Mouse (Mus musculus): ENCODE measurements around the gene Ccnyl1. TPM values are rescaled to one million over a fixed set of nuclear protein-coding genes. Genes with fewer than 3 reads are reported as not detected.

Ccnyl1 gene
- polyA plus RNA-seq, 1 experiment from 2014 or later: 3.6 TPM

GRCm38 (mm10) chr1:64744616-64745015, 54.4 kb downstream of the Ccnyl1 start:
- Histone ChIP-seq H3K9ac (ENCODE audit: low read depth, low read length) (no peak overlapping the region), H3K9me3 (replicated peaks; ENCODE audit: control insufficient read depth, low read length, poor library complexity, severe bottlenecking) (no peaks in the 10 kb centered on the region), H3K27ac (ENCODE audit: low read length) (no peak overlapping the region), H3K4me3 (ENCODE audit: low read depth, low read length) (no peak overlapping the region), H3K27me3 (ENCODE audit: control insufficient read depth, insufficient read depth, low read depth, low read length) (no peaks in the 10 kb centered on the region; the same call in 1 of the 2 replicates), H3K36me3 (ENCODE audit: control insufficient read depth, insufficient read depth, low read length) (no peaks in the 10 kb centered on the region), H3K4me2 (ENCODE audit: low read length) (no peak overlapping the region), H3K4me1 (ENCODE audit: control insufficient read depth, insufficient read depth, low read length) (no peaks in the 10 kb centered on the region)
- no peak for ATAC-seq

GRCm38 (mm10) chr1:64753109-64753508, 62.9 kb downstream of the Ccnyl1 start:
- Histone ChIP-seq H3K36me3 (ENCODE audit: control insufficient read depth, insufficient read depth, low read length) (no peaks in the 10 kb centered on the region), H3K9me3 (replicated peaks; ENCODE audit: control insufficient read depth, low read length, poor library complexity, severe bottlenecking) (no peaks in the 10 kb centered on the region), H3K4me1 (ENCODE audit: control insufficient read depth, insufficient read depth, low read length) (no peaks in the 10 kb centered on the region), H3K4me2 (ENCODE audit: low read length) (no peak overlapping the region), H3K27me3 (ENCODE audit: control insufficient read depth, insufficient read depth, low read depth, low read length) (no peaks in the 10 kb centered on the region), H3K27ac (ENCODE audit: low read length) (no peak overlapping the region), H3K4me3 (ENCODE audit: low read depth, low read length) (no peak overlapping the region), H3K9ac (ENCODE audit: low read depth, low read length) (no peak overlapping the region)
- no peak for ATAC-seq
- WGBS: 88% methylated on average over 8 of the region's 8 CpGs

GRCm38 (mm10) chr1:64753668-64754067, 63.4 kb downstream of the Ccnyl1 start:
- no peak overlapping the region for H3K4me3 ChIP-seq (ENCODE audit: low read depth, low read length)
- H3K9ac ChIP-seq (ENCODE audit: low read depth, low read length): no peak overlapping the region
- no peak overlapping the region for H3K4me2 ChIP-seq (ENCODE audit: low read length)
- H3K27me3 ChIP-seq (ENCODE audit: control insufficient read depth, insufficient read depth, low read depth, low read length): no peaks in the 10 kb centered on the region
- H3K9me3 ChIP-seq (replicated peaks; ENCODE audit: control insufficient read depth, low read length, poor library complexity, severe bottlenecking): no peaks in the 10 kb centered on the region
- no peaks in the 10 kb centered on the region for H3K4me1 ChIP-seq (ENCODE audit: control insufficient read depth, insufficient read depth, low read length)
- ATAC-seq: no peak
- no peaks in the 10 kb centered on the region for H3K36me3 ChIP-seq (ENCODE audit: control insufficient read depth, insufficient read depth, low read length)
- WGBS: 71% methylated on average over 7 of the region's 7 CpGs
- no peak overlapping the region for H3K27ac ChIP-seq (ENCODE audit: low read length)

- no peak for ATAC-seq
- no peak overlapping the region for H3K4me2 ChIP-seq (ENCODE audit: low read length)
- WGBS: 92% methylated on average over 5 of the region's 5 CpGs
Observed at GRCm38 (mm10) chr1:64754658-64755057, 64.4 kb downstream of the Ccnyl1 start.

GRCm38 (mm10) chr1:64755971-64756639, 65.8 kb downstream of the Ccnyl1 start:
- H3K4me1 ChIP-seq (ENCODE audit: control insufficient read depth, insufficient read depth, low read length): no peaks in the 10 kb centered on the region
- H3K9ac ChIP-seq (ENCODE audit: low read depth, low read length): no peak overlapping the region
- no peak overlapping the region for H3K27ac ChIP-seq (ENCODE audit: low read length)
- WGBS: 58% methylated on average over 7 of the region's 7 CpGs
- H3K4me2 ChIP-seq (ENCODE audit: low read length): no peak overlapping the region
- H3K4me3 ChIP-seq (ENCODE audit: low read depth, low read length): no peak overlapping the region
- no peaks in the 10 kb centered on the region for H3K9me3 ChIP-seq (replicated peaks; ENCODE audit: control insufficient read depth, low read length, poor library complexity, severe bottlenecking)
- no peaks in the 10 kb centered on the region for H3K36me3 ChIP-seq (ENCODE audit: control insufficient read depth, insufficient read depth, low read length)
- no peak for ATAC-seq
- H3K27me3 ChIP-seq (ENCODE audit: control insufficient read depth, insufficient read depth, low read depth, low read length): no peaks in the 10 kb centered on the region

More at GRCm38 (mm10) chr1:64754658-64755057, 64.4 kb downstream of the Ccnyl1 start:
- H3K27me3 ChIP-seq (ENCODE audit: control insufficient read depth, insufficient read depth, low read depth, low read length): no peaks in the 10 kb centered on the region
- no peak overlapping the region for H3K9ac ChIP-seq (ENCODE audit: low read depth, low read length)
- H3K27ac ChIP-seq (ENCODE audit: low read length): no peak overlapping the region
- no peaks in the 10 kb centered on the region for H3K36me3 ChIP-seq (ENCODE audit: control insufficient read depth, insufficient read depth, low read length)
- H3K4me1 ChIP-seq (ENCODE audit: control insufficient read depth, insufficient read depth, low read length): no peaks in the 10 kb centered on the region
- H3K4me3 ChIP-seq (ENCODE audit: low read depth, low read length): no peak overlapping the region
- H3K9me3 ChIP-seq (replicated peaks; ENCODE audit: control insufficient read depth, low read length, poor library complexity, severe bottlenecking): no peaks in the 10 kb centered on the region

- Histone ChIP-seq H3K4me1 (ENCODE audit: control insufficient read depth, insufficient read depth, low read length) (no peaks in the 10 kb centered on the region), H3K4me2 (ENCODE audit: low read length) (no peak overlapping the region), H3K9ac (ENCODE audit: low read depth, low read length) (no peak overlapping the region), H3K9me3 (replicated peaks; ENCODE audit: control insufficient read depth, low read length, poor library complexity, severe bottlenecking) (no peaks in the 10 kb centered on the region), H3K4me3 (ENCODE audit: low read depth, low read length) (no peak overlapping the region), H3K27me3 (ENCODE audit: control insufficient read depth, insufficient read depth, low read depth, low read length) (no peaks in the 10 kb centered on the region), H3K36me3 (ENCODE audit: control insufficient read depth, insufficient read depth, low read length) (no peaks in the 10 kb centered on the region), H3K27ac (ENCODE audit: low read length) (no peak overlapping the region)
- ATAC-seq: no peak
- WGBS: 84% methylated on average over 10 of the region's 10 CpGs
Observed at GRCm38 (mm10) chr1:64756640-64757030, 66.4 kb downstream of the Ccnyl1 start.

GRCm38 (mm10) chr1:64757254-64757653, 67.0 kb downstream of the Ccnyl1 start:
- 35% methylated on average over 2 of the region's 2 CpGs for WGBS
- H3K27me3 ChIP-seq (ENCODE audit: control insufficient read depth, insufficient read depth, low read depth, low read length): no peaks in the 10 kb centered on the region
- H3K9me3 ChIP-seq (replicated peaks; ENCODE audit: control insufficient read depth, low read length, poor library complexity, severe bottlenecking): no peaks in the 10 kb centered on the region
- H3K36me3 ChIP-seq (ENCODE audit: control insufficient read depth, insufficient read depth, low read length): no peaks in the 10 kb centered on the region
- H3K4me1 ChIP-seq (ENCODE audit: control insufficient read depth, insufficient read depth, low read length): no peaks in the 10 kb centered on the region
- no peak for ATAC-seq
- no peak overlapping the region for H3K27ac ChIP-seq (ENCODE audit: low read length)
- H3K9ac ChIP-seq (ENCODE audit: low read depth, low read length): no peak overlapping the region
- H3K4me2 ChIP-seq (ENCODE audit: low read length): no peak overlapping the region
- no peak overlapping the region for H3K4me3 ChIP-seq (ENCODE audit: low read depth, low read length)

GRCm38 (mm10) chr1:64757766-64758165, 67.5 kb downstream of the Ccnyl1 start:
- Histone ChIP-seq H3K4me3 (ENCODE audit: low read depth, low read length) (no peak overlapping the region), H3K4me2 (ENCODE audit: low read length) (no peak overlapping the region), H3K36me3 (ENCODE audit: control insufficient read depth, insufficient read depth, low read length) (no peaks in the 10 kb centered on the region), H3K4me1 (ENCODE audit: control insufficient read depth, insufficient read depth, low read length) (no peaks in the 10 kb centered on the region), H3K27ac (ENCODE audit: low read length) (no peak overlapping the region), H3K9me3 (replicated peaks; ENCODE audit: control insufficient read depth, low read length, poor library complexity, severe bottlenecking) (no peaks in the 10 kb centered on the region), H3K27me3 (ENCODE audit: control insufficient read depth, insufficient read depth, low read depth, low read length) (no peaks in the 10 kb centered on the region), H3K9ac (ENCODE audit: low read depth, low read length) (no peak overlapping the region)
- WGBS: 93% methylated on average over 5 of the region's 5 CpGs
- no peak for ATAC-seq

GRCm38 (mm10) chr1:64761646-64762045, 71.4 kb downstream of the Ccnyl1 start:
- 85% methylated on average over 4 of the region's 4 CpGs for WGBS
- Histone ChIP-seq H3K36me3 (ENCODE audit: control insufficient read depth, insufficient read depth, low read length) (no peaks in the 10 kb centered on the region), H3K27ac (ENCODE audit: low read length) (no peak overlapping the region), H3K4me2 (ENCODE audit: low read length) (no peak overlapping the region), H3K4me3 (ENCODE audit: low read depth, low read length) (no peak overlapping the region), H3K9ac (ENCODE audit: low read depth, low read length) (no peak overlapping the region), H3K9me3 (replicated peaks; ENCODE audit: control insufficient read depth, low read length, poor library complexity, severe bottlenecking) (no peaks in the 10 kb centered on the region), H3K27me3 (ENCODE audit: control insufficient read depth, insufficient read depth, low read depth, low read length) (no peaks in the 10 kb centered on the region), H3K4me1 (ENCODE audit: control insufficient read depth, insufficient read depth, low read length) (no peaks in the 10 kb centered on the region)
- no peak for ATAC-seq
